Mouse (Mus musculus): ENCODE data around the gene Gm20865. TPM values are rescaled to one million over a fixed set of nuclear protein-coding genes. Genes with fewer than 3 reads are reported as not detected.
"Not testable (repeated sequence)": the region's sequence is repeated elsewhere in the genome, so short reads cannot be mapped to it uniquely, and the experiment has no call there.

Gm20865 gene
- not detected for total RNA-seq (2021)
- long read RNA-seq, experiment 1, result 0 reads
- long read RNA-seq, experiment 2, result 0 reads

GRCm38 (mm10) chrY:21241275-21241674 lies at the start of gene Gm20865:
Gene Gm20865, plus strand, starts transcription at chrY:21241575.
- intact Hi-C loops (cut with DNase I); DNase-seq (ENCODE audit: low spot score in 2 of 2): not testable (repeated sequence)

Other genes starting within 250 kb of the Gm20865 start
- not detected for gene Gm29866, start 247.9 kb upstream of the Gm20865 start, total RNA-seq (2021)
- gene Gm20909, start 77.0 kb upstream of the Gm20865 start, total RNA-seq (2021), result not detected